Mouse (Mus musculus) midbrain, postnatal 0 days (tissue): ENCODE measurements around the gene Syce1l. TPM values are rescaled to one million over a fixed set of nuclear protein-coding genes. Genes with fewer than 3 reads are reported as not detected.
A peak's percentile ranks its signal among the peaks of the same experiment; 100 is the strongest.

Experiments used
- ATAC-seq: fragments of 200-750 bp; cut with Nextera tagmentation; 2 replicates; pipeline ENCODE4 v1.8.0; 2017; ENCODE audit warnings: moderate number of reproducible peaks, mild to moderate bottlenecking, moderate TSS enrichment, moderate library complexity; ENCODE audit not compliant: low FRiP score
- DNase-seq: peaks from one replicate; pipeline ENCODE4 v3.0.0-alpha.2; 2015; ENCODE audit warnings: low spot score
- H3K27ac ChIP-seq: fragments of 300-500 bp; sonication (generic); 2 replicates; pipeline ENCODE4 v1.5.1; 2014; ENCODE audit warnings: low read depth, mild to moderate bottlenecking, low read length, mixed read lengths
- H3K27me3 ChIP-seq: fragments of 300-500 bp; sonication (generic); 2 replicates; pipeline ENCODE4 v1.6.1; 2014; ENCODE audit warnings: low read length, control low read depth, mixed read lengths; ENCODE audit not compliant: insufficient read depth
- H3K36me3 ChIP-seq: fragments of 300-500 bp; sonication (generic); 2 replicates; pipeline ENCODE4 v1.6.1; 2014; ENCODE audit warnings: low read length, control low read depth, mixed read lengths; ENCODE audit not compliant: insufficient read depth
- H3K4me1 ChIP-seq: fragments of 300-500 bp; sonication (generic); 2 replicates; pipeline ENCODE4 v1.6.1; 2014; ENCODE audit warnings: mild to moderate bottlenecking, control low read depth, antibody characterized with exemption, low read length, mixed read lengths; ENCODE audit not compliant: insufficient read depth
- H3K4me2 ChIP-seq: fragments of 300-500 bp; sonication (generic); 2 replicates; pipeline ENCODE4 v1.6.1; 2014; ENCODE audit warnings: low read depth, mild to moderate bottlenecking, low read length, mixed read lengths; ENCODE audit not compliant: poor library complexity, severe bottlenecking
- H3K4me3 ChIP-seq: fragments of 300-500 bp; sonication (generic); 2 replicates; pipeline ENCODE4 v1.5.1; 2014; ENCODE audit warnings: low read depth, mild to moderate bottlenecking, low read length, moderate library complexity
- H3K9ac ChIP-seq: fragments of 300-500 bp; sonication (generic); replicated peaks from 2 replicates; pipeline ENCODE4 v1.6.1; 2014; ENCODE audit warnings: mild to moderate bottlenecking, low read length, moderate library complexity, mixed read lengths; ENCODE audit not compliant: poor library complexity, severe bottlenecking
- H3K9me3 ChIP-seq: fragments of 300-500 bp; sonication (generic); 2 replicates; pipeline ENCODE4 v1.6.1; 2016; ENCODE audit warnings: low read length, control low read depth
- CTCF ChIP-seq: IDR thresholded peaks from 2 replicates; pipeline ENCODE4 v1.5.1; 2016; ENCODE audit warnings: antibody characterized with exemption, mild to moderate bottlenecking
- WGBS: fragments of 180-500 bp; shearing (Covaris S2); extraction: QIAGEN DNeasy Blood & Tissue Kit; methylation state at CpG from one replicate; pipeline ENCODE4 v1.1.7; 2014; 5-methylcytosine and 5-hydroxymethylcytosine counted together
- polyA plus RNA-seq: library from polyadenylated mRNA; unstranded; fragments of >200 nt; fragmentation: Nextera tagmentation; extraction: Ambion mirVana; gene quantifications from 2 replicates; pipeline ENCODE4 v1.2.1, GENCODE M21; 2015
- total RNA-seq: library from RNA; depleted of rRNA; stranded (reverse); fragments of >200 nt; gene quantifications from 2 replicates; pipeline ENCODE4 v1.2.3, GENCODE M21; 2014

Gene Syce1l
- total and polyA plus RNA-seq, 2 experiments from 2014 or later: 0.65 TPM; not detected in 1

DNA sequence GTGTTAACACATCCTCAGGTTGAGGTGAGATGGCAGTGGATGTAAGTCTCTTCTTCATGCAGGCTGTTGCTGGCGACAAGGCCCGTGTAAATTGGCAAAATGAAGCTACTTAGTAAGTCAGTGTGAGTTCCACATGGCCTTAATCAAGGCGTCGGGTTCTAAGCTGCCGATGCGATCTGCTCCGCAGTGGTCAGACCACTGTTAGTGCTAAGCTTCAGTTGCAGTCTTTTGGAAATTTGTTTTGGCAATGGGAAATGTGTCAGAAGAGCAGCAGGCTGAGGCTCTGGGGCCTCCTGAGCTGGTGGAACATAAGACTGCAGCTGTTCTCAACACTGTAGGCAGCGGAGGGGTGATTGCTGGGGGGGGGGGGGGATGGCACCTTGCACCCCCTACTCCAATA, 22.9 kb downstream of the Syce1l start:
- Histone ChIP-seq H3K27me3 (no peaks in the 10 kb centered on the region), H3K4me1 (no peaks in the 10 kb centered on the region), H3K36me3 (no peaks in the 10 kb centered on the region), H3K4me3 (no peak overlapping the region), H3K27ac (no peak overlapping the region), H3K9ac (no peak overlapping the region), H3K4me2 (no peak overlapping the region), H3K9me3 (no peaks in the 10 kb centered on the region)
- DNase-seq (peak; percentile 22), ATAC-seq (no peak)
- WGBS: 63% methylated on average over 8 of the region's 8 CpGs
- no peak for TF ChIP-seq CTCF

DNA sequence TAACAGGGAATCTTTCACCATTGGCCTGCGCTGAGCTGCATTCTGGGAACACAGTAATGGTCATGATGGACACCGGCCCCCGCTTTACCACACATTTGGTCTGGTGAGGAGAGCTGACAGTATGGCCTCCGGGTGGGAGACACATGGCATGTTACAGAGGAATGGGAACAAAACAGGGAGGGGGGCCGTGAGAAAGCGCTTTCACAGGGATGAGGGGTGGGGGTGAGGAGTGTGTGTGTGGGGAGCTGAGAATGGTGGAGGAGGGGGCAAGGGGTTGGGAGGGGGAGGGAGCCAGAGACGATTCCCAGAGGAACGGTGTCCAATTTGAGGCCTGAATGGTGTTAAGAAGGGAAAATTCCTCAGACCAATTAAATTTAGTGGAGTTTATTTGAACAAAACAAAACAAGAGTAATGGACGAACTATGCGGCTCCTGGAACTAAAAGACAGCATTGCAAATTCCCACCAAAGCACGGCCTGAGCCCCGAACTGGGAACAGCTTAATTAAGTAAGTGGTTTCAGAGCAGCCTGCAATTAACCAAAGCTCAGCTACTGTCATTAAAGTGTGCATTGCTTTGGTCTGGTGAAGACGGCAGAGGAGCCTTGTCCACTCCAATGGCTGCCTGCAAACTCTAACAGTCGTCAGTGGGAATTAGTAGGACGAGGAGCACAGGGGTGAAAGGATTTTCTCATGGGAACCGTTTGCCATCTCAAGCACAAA, 23.9 kb downstream of the Syce1l start:
- Histone ChIP-seq H3K27ac (no peak overlapping the region), H3K4me2 (no peak overlapping the region), H3K4me3 (no peak overlapping the region), H3K4me1 (no peaks in the 10 kb centered on the region), H3K9ac (no peak overlapping the region), H3K36me3 (no peaks in the 10 kb centered on the region), H3K27me3 (no peaks in the 10 kb centered on the region), H3K9me3 (no peaks in the 10 kb centered on the region)
- 72% methylated on average over 16 of the region's 16 CpGs for WGBS
- ATAC-seq (no peak), DNase-seq (no peak)
- no peak for TF ChIP-seq CTCF

DNA sequence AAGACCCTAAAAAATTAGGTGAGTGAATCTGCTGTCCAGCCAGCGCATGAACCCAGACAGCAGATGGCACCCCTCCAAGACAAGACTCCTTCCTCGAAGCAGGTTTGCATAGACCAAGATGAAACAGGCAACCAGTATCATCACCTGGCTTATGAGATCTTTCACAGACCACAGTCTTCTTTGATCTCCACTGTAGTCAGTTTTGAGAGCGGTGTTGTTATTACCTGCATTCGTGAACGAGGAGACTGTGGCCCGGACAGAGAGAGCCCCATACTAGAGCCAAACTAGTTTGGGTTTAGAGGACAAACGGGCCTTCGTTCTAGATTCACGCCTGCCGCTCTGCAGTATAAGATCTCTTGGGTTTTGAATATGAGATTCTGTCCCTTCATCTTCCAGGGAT, 26.9 kb downstream of the Syce1l start:
- H3K4me1 ChIP-seq: no peaks in the 10 kb centered on the region
- H3K27me3 ChIP-seq: no peaks in the 10 kb centered on the region
- no peak overlapping the region for H3K4me3 ChIP-seq
- H3K4me2 ChIP-seq: no peak overlapping the region
- peak; percentile 49 for TF ChIP-seq CTCF
- no peaks in the 10 kb centered on the region for H3K9me3 ChIP-seq
- H3K36me3 ChIP-seq: no peaks in the 10 kb centered on the region
- DNase-seq (no peak), ATAC-seq (no peak)
- 92% methylated on average over 10 of the region's 10 CpGs for WGBS
- H3K9ac ChIP-seq: no peak overlapping the region
- H3K27ac ChIP-seq: no peak overlapping the region

DNA sequence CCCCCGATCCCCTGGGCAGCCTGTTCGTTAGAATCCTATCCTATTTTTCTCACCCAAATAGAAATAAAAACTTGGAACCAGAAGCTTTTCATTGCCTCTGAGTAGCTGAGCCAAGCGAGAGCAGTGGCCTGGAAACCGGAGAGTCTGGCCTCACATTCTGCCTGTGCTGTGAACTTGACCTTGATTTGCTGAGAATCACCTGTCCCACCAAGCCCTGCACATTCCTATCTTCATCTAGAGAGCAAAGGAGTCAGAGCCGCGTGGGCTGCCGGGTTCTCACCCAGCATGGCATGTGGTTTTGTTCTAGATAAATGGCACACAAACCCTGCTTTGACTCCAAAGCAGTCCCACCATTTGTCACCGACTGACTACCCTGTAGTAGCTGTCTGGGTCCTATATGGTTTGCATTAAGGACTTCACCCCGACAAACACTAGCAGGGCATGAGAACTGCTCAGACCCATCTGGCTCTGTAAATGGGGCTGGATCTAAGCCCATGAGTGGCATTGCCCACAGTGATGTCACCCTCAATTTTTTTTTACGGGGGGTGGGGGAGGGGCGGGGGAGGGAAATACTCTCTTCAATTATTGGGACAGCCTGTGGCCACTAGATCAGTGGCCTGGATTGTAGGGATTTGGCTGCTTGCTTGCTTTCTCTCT, 29.7 kb downstream of the Syce1l start:
- ATAC-seq (no peak), DNase-seq (no peak)
- 74% methylated on average over 11 of the region's 11 CpGs for WGBS
- Histone ChIP-seq H3K4me3 (no peak overlapping the region), H3K27me3 (no peaks in the 10 kb centered on the region), H3K27ac (no peak overlapping the region), H3K4me2 (no peak overlapping the region), H3K9ac (no peak overlapping the region), H3K36me3 (no peaks in the 10 kb centered on the region), H3K4me1 (no peaks in the 10 kb centered on the region), H3K9me3 (no peaks in the 10 kb centered on the region)
- no peak for TF ChIP-seq CTCF

DNA sequence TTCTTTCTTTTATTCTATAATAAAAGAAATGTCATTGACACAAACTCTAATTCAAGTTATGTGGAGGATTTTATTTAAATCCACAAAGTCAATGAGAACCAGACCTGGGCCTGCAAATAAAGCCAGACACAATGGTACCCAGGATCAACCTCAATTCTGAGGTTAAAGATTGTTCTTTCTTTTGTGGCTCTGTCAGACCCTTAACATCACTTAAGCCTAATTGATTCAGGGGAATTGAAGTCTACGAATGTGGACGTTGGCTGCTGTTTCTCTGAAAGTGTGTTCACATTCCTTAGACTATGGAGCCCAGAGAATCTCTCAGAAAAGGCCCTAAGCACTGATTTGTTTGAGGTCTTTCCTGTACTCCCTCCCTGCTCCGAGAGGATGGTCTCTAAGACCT, 30.3 kb downstream of the Syce1l start:
- Histone ChIP-seq H3K4me3 (no peak overlapping the region), H3K36me3 (no peaks in the 10 kb centered on the region), H3K27me3 (no peaks in the 10 kb centered on the region), H3K9ac (no peak overlapping the region), H3K9me3 (no peaks in the 10 kb centered on the region), H3K4me2 (no peak overlapping the region), H3K27ac (no peak overlapping the region), H3K4me1 (no peaks in the 10 kb centered on the region)
- DNase-seq (no peak), ATAC-seq (no peak)
- WGBS: 37% methylated on average over 3 of the region's 3 CpGs
- TF ChIP-seq CTCF: no peak

DNA sequence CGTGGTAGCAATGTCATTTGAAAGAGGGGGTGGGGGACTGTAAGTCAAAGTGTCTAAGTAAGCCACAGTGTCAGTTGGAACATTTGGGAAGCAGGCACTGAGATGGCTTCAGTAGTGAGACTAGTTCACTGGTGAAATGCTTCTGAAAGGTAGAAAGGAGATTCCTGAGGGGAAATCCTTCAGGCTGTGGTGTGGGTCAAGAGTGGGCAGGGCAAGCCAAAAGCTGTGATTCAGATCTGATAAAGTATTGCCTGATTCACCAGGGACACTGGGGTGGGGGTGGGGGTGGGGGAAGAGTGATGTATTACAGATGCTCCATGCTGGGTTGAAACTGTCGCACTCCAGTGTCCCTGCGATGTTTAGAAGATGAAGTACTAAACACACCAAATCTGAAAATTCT, 31.6 kb downstream of the Syce1l start:
- DNase-seq: no peak
- 90% methylated on average over 3 of the region's 3 CpGs for WGBS
- ATAC-seq: no peak
- Histone ChIP-seq H3K4me1 (no peaks in the 10 kb centered on the region), H3K4me2 (no peak overlapping the region), H3K27me3 (no peaks in the 10 kb centered on the region), H3K9me3 (no peaks in the 10 kb centered on the region), H3K4me3 (no peak overlapping the region), H3K36me3 (no peaks in the 10 kb centered on the region), H3K27ac (no peak overlapping the region), H3K9ac (no peak overlapping the region)
- no peak for TF ChIP-seq CTCF
